ENCODE assay signal across 7 mouse cellular contexts in the genomic region with DNA sequence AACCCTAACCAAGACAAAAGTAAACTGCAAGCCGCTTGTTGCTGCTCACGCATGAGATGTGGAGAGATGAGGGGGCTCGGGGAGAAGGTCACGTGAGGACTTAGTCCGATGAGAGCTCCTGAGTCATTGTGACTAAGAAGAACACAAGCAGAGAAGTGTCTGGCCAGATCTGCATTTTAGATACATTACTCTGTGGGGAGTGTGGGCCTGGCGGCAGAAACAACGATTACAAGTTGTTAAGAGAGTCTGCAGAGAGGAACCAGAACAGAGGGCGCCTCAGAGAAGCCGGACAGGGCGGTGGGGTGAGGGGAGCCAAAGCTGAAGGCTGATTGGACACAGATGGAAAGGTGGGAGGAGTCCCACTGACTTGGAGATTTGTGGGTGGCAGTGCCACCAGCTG.
DNase-seq lines count a peak whose midpoint lies in the region.

No protein-coding gene starts in this region.

- peak; percentile 17 to 18 for DNase-seq in lung, adult 18-20 months
- DNase-seq in lung, postnatal 25 days (ENCODE audit: low spot score) = no peak
- DNase-seq in ZHBTc4 (ENCODE audit: low read depth, low spot score) = peak; percentile 80
- DNase-seq in embryo, embryonic 9.5 days (ENCODE audit: extremely low spot score) = peak; percentile 9
- peak; percentile 42 for DNase-seq in retina, embryonic 14.5 days (ENCODE audit: low spot score)
- DNase-seq in right cerebral cortex, postnatal 25 days = no peak
- no peak for DNase-seq in ovary, postnatal 10 days (ENCODE audit: low spot score)

Comparison
In these comparisons a context has a peak if more than half of its experiments do, and no peak if none do; other contexts are left out.
1. DNase-seq: peak in lung, adult 18-20 months (2 of 2), ZHBTc4 (single experiment), embryo, embryonic 9.5 days (single experiment) and retina, embryonic 14.5 days (single experiment); none in lung, postnatal 25 days (single experiment), right cerebral cortex, postnatal 25 days (single experiment) and ovary, postnatal 10 days (single experiment).